Mouse (Mus musculus) neural tube, embryonic 11.5 days (tissue): ENCODE measurements around the gene Exoc7. TPM values are rescaled to one million over a fixed set of nuclear protein-coding genes. Genes with fewer than 3 reads are reported as not detected.

Experiments
- ATAC-seq: fragments of 200-750 bp; cut with Nextera tagmentation; 2 replicates; pipeline ENCODE4 v1.8.0; 2017; ENCODE audit warnings: moderate number of reproducible peaks, mild to moderate bottlenecking, moderate TSS enrichment, moderate library complexity; ENCODE audit not compliant: insufficient read depth, low FRiP score, low TSS enrichment
- DNase-seq: peaks from one replicate; pipeline ENCODE4 v3.0.0-alpha.2; 2015; ENCODE audit warnings: low spot score
- H3K27ac ChIP-seq: fragments of 300-500 bp; sonication (generic); 2 replicates; pipeline ENCODE4 v1.5.1; 2014; ENCODE audit warnings: low read depth, mild to moderate bottlenecking, low read length
- H3K27me3 ChIP-seq: fragments of 300-500 bp; sonication (generic); 2 replicates; pipeline ENCODE4 v1.6.1; 2014; ENCODE audit warnings: mild to moderate bottlenecking, low read length, mixed read lengths; ENCODE audit not compliant: control insufficient read depth, insufficient read depth
- H3K36me3 ChIP-seq: fragments of 300-500 bp; sonication (generic); 2 replicates; pipeline ENCODE4 v1.6.1; 2014; ENCODE audit warnings: mild to moderate bottlenecking, low read length, moderate library complexity, mixed read lengths; ENCODE audit not compliant: control insufficient read depth, insufficient read depth
- H3K4me1 ChIP-seq: fragments of 300-500 bp; sonication (generic); 2 replicates; pipeline ENCODE4 v1.6.1; 2014; ENCODE audit warnings: low read length, mixed read lengths; ENCODE audit not compliant: control insufficient read depth, insufficient read depth
- H3K4me2 ChIP-seq: fragments of 300-500 bp; sonication (generic); 2 replicates; pipeline ENCODE4 v1.6.1; 2014; ENCODE audit warnings: low read depth, mild to moderate bottlenecking, moderate library complexity
- H3K4me3 ChIP-seq: fragments of 300-500 bp; sonication (generic); 2 replicates; pipeline ENCODE4 v1.5.1; 2014; ENCODE audit warnings: low read depth, low read length
- H3K9ac ChIP-seq: fragments of 300-500 bp; sonication (generic); 2 replicates; pipeline ENCODE4 v1.6.1; 2014; ENCODE audit warnings: mild to moderate bottlenecking, low read length
- H3K9me3 ChIP-seq: fragments of 300-500 bp; sonication (generic); 2 replicates; pipeline ENCODE4 v1.6.1; 2016; ENCODE audit warnings: low read length; ENCODE audit not compliant: control insufficient read depth
- WGBS: fragments of 180-500 bp; shearing (Covaris S2); extraction: QIAGEN DNeasy Blood & Tissue Kit; methylation state at CpG from one replicate; pipeline ENCODE4 v1.1.7; 2014; 5-methylcytosine and 5-hydroxymethylcytosine counted together
- polyA plus RNA-seq: library from polyadenylated mRNA; unstranded; fragments of >200 nt; fragmentation: Nextera tagmentation; extraction: Ambion mirVana; gene quantifications from 2 replicates; pipeline ENCODE4 v1.2.1, GENCODE M21; 2014

Exoc7 gene
- polyA plus RNA-seq, 1 experiment from 2014 or later: 74.3 TPM

DNA sequence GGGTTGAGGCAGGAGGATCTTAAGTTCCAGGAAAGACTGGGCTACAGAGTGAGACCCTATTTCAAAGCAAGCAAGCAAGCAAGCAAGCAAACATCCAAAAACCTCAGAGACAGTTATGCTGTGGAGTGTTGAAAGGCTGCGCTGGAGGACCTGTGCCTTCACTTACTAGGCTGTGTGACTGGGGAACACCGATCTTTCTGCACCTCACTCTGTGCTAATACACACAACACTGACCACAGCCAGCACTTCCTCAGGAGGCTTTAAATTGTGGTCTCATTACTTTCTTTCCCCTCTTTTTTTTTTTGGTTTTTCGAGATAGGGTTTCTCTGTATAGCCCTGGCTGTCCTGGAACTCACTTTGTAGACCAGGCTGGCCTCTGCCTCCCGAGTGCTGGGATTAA is 41.2 kb downstream of the Exoc7 start:
- Histone ChIP-seq H3K4me1 (no peaks in the 10 kb centered on the region), H3K4me2 (no peak overlapping the region), H3K9ac (no peak overlapping the region), H3K27ac (no peak overlapping the region), H3K27me3 (no peaks in the 10 kb centered on the region), H3K9me3 (no peaks in the 10 kb centered on the region), H3K4me3 (no peak overlapping the region), H3K36me3 (peaks cover 30% of the 10 kb centered on the region)
- 84% methylated on average over 4 of the region's 4 CpGs for WGBS
- no peak for DNase-seq
- no peak for ATAC-seq

DNA sequence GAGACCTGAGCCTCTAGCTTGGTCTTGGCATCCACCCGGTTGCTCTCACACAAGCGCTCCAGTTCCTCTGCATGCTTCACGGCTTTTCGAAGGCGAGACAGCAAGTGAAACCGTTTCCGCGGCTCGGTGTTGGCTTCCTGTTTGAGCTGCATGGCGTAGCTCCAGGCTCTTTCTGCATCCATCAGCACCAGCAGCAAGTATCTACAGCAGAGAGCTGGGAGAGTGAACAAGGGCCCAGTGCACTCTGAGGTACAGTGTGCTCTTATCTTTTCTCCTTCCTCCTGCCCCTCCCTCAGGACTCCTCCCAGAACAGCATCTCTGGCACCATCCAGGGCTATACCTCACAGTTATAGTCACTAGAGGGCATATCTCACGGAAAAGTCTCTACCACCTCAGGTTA is 41.7 kb downstream of the Exoc7 start:
- Histone ChIP-seq H3K4me3 (no peak overlapping the region), H3K36me3 (peaks cover 32% of the 10 kb centered on the region), H3K4me2 (no peak overlapping the region), H3K9me3 (no peaks in the 10 kb centered on the region), H3K27ac (no peak overlapping the region), H3K9ac (no peak overlapping the region), H3K27me3 (no peaks in the 10 kb centered on the region), H3K4me1 (no peaks in the 10 kb centered on the region)
- DNase-seq (no peak), ATAC-seq (no peak)
- 93% methylated on average over 11 of the region's 11 CpGs for WGBS

DNA sequence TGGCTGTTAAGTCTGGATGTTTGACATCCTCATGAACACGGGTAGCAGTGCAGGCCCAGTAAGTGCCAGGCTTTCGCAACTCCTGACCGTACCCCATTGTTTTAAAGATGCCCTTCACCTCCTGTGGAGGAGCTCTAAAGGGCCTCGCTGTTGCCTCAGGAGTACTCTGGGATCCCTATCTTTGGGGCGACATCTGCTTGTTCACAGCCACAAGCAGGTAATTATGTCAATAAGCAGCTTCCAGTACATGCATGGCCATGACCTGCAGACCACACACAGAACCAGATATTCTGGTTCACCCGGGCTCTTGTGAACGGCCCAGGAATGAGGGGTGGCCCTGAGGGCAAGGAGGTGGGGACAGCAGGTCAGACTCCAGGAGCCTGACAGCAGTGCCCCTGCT is 46.8 kb downstream of the Exoc7 start:
- DNase-seq: no peak
- no peaks in the 10 kb centered on the region for H3K27me3 ChIP-seq
- no peak overlapping the region for H3K9ac ChIP-seq
- no peaks in the 10 kb centered on the region for H3K9me3 ChIP-seq
- no peak for ATAC-seq
- peaks cover 37% of the 10 kb centered on the region for H3K36me3 ChIP-seq
- no peak overlapping the region for H3K4me3 ChIP-seq
- H3K27ac ChIP-seq: no peak overlapping the region
- no peaks in the 10 kb centered on the region for H3K4me1 ChIP-seq
- 86% methylated on average over 7 of the region's 7 CpGs for WGBS
- no peak overlapping the region for H3K4me2 ChIP-seq

DNA sequence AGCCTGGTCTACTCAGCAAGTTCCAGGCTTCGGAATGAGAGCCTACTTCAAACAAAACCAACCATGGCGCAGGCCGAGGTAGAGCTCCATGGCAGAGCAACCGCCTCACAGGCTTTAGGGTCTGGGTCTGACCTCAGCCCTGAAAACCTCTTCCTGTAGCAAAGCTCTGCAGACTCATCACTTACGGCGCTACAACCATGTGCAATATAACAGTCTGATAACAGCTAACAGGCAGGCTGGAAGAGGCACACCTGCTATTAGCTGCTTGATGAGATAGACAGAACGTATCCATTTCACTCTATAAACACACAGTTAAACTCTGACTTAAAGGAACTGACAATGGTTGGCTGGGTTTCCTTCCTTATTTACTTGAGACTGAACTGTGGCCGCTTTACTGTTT is 47.6 kb downstream of the Exoc7 start:
- H3K36me3 ChIP-seq: peaks cover 37% of the 10 kb centered on the region
- H3K27me3 ChIP-seq: no peaks in the 10 kb centered on the region
- 90% methylated on average over 8 of the region's 8 CpGs for WGBS
- ATAC-seq (no peak), DNase-seq (no peak)
- no peak overlapping the region for H3K4me3 ChIP-seq
- H3K4me2 ChIP-seq: no peak overlapping the region
- no peak overlapping the region for H3K9ac ChIP-seq
- no peaks in the 10 kb centered on the region for H3K4me1 ChIP-seq
- H3K9me3 ChIP-seq: no peaks in the 10 kb centered on the region
- H3K27ac ChIP-seq: no peak overlapping the region

DNA sequence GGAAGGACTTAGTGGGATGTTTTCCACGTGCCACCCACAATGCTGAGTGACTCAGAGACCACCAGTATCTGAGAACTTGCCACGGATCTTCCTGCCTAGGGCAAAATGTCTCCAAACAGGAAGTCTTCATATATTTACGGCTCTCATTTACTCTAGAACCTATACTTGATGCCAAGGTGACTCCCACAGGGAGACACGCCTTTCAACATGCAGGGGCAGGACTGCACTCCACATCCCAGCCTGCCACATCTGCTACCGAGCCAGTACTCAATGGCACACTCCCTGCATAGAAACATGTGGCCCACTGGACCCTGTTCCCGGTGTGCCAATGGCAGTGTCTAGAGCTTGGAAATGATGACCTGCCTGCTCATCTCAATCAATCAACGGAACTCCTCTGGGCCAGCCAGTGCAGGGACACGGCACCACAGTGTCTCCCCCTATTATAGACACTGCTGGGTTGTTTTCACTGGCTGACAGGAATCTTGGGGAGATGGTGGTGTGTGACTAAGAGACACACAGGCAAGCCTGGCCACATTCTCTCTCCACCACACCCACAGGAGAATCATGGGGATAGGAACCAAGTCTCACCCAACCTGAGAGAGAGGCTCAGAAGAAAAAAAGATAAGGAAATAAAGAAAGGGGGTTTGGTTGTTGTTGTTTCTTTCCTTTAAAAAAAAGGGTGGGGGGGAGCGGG is 50.9 kb downstream of the Exoc7 start:
- ATAC-seq (no peak), DNase-seq (no peak)
- H3K27me3 ChIP-seq: no peaks in the 10 kb centered on the region
- no peak overlapping the region for H3K4me2 ChIP-seq
- WGBS: 88% methylated on average over 9 of the region's 9 CpGs
- no peak overlapping the region for H3K9ac ChIP-seq
- no peaks in the 10 kb centered on the region for H3K4me1 ChIP-seq
- H3K4me3 ChIP-seq: no peak overlapping the region
- no peaks in the 10 kb centered on the region for H3K9me3 ChIP-seq
- no peak overlapping the region for H3K27ac ChIP-seq
- H3K36me3 ChIP-seq: peaks cover 30% of the 10 kb centered on the region

DNA sequence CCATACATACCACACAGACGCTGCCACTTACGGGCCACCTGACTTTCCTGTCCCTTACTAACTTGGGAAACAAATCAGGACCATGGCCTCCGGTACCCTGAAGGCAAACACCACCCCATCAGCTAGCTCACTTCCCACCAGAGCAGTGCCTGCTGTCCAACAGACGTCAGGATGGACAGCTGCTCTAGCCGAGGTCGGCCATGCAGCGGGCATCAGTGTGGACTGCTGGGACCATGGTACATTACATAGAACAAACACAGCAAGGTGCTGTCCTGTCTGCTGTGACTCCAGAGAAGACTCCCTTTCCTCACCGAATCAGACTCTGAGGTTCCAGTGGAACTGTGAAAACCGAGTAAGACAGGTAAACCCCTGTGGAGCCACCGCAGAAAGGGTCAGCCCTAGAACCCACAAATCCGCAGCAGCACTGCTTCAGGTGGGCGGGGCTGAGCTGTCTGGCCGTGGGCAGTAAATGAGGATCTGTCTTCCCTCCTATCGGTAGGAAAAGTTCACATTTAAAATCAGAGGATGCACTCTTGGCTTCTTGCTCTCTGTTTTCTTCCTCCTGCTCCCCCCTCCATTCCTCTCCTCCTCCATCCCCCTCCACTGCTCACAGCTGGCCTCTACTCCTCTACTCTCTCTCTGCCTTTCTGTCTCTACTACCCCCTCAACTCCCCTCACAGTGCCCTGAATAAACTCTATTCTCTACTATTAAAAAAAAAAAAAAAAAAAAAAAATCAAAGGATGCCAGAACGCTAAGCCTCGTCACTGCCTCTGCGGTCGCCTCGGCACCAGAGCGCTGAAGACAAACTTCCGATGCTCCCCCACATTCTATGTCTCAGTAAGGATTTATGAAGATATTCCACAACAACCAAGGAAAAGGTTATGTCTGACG is 51.7 kb downstream of the Exoc7 start:
- no peaks in the 10 kb centered on the region for H3K4me1 ChIP-seq
- no peaks in the 10 kb centered on the region for H3K27me3 ChIP-seq
- 87% methylated on average over 22 of the region's 22 CpGs for WGBS
- H3K9me3 ChIP-seq: no peaks in the 10 kb centered on the region
- H3K9ac ChIP-seq: no peak overlapping the region
- ATAC-seq (no peak), DNase-seq (no peak)
- no peak overlapping the region for H3K4me2 ChIP-seq
- H3K27ac ChIP-seq: no peak overlapping the region
- no peak overlapping the region for H3K4me3 ChIP-seq
- peaks cover 35% of the 10 kb centered on the region for H3K36me3 ChIP-seq

DNA sequence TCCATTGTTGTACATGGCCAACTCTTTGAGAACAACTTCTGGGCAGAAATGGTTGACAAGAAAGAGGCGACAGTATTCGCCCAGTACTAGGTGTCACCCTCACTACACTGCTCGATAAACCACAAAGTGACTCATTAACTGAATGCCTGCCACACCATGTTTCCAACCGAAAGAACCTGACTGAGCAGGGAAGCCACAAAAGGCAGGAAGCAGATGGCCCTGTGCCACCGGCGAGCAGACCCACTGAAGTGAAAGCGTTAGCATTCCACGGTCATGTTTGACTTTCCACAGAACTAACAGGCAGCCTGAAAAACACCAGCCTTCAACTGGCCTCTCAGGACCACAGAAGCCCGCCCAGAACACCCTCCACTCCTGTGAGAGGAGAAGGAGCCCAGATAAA is 52.4 kb downstream of the Exoc7 start:
- 87% methylated on average over 9 of the region's 9 CpGs for WGBS
- Histone ChIP-seq H3K9ac (no peak overlapping the region), H3K9me3 (no peaks in the 10 kb centered on the region), H3K4me2 (no peak overlapping the region), H3K27me3 (no peaks in the 10 kb centered on the region), H3K36me3 (peaks cover 38% of the 10 kb centered on the region), H3K4me1 (no peaks in the 10 kb centered on the region), H3K4me3 (no peak overlapping the region), H3K27ac (no peak overlapping the region)
- ATAC-seq: no peak
- DNase-seq: no peak

DNA sequence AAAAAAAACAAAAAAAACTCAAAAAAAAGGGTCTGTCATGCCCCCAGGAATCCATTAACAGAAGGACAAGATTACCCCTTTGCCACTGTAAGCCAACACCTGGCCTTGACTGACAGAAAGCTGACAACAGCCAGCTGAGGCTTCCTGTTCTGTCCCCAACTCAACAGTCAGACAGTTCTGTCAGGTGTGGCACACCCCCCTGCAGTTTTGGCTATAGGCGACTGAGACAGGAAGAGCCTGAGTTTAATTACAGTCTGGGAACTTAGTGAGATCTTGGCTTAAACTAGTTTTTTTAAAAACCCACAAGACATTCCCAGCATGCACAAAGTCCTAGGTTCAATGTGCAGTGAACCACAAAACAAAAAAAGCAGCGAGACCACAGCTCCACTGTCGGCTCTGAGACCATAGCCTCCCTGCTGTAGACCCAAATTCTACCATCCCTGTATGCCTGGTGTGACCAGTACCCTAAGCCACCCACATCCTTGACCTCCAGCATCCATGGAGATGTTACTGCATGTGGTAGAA is 53.9 kb downstream of the Exoc7 start:
- Histone ChIP-seq H3K9me3 (no peaks in the 10 kb centered on the region), H3K9ac (no peak overlapping the region), H3K4me2 (no peak overlapping the region), H3K4me1 (no peaks in the 10 kb centered on the region), H3K27ac (no peak overlapping the region), H3K27me3 (no peaks in the 10 kb centered on the region), H3K4me3 (no peak overlapping the region), H3K36me3 (peaks cover 37% of the 10 kb centered on the region)
- WGBS: 89% methylated on average over 3 of the region's 3 CpGs
- ATAC-seq: no peak
- no peak for DNase-seq
